23 mouse cellular contexts compared by ENCODE assay signal in the genomic region with DNA sequence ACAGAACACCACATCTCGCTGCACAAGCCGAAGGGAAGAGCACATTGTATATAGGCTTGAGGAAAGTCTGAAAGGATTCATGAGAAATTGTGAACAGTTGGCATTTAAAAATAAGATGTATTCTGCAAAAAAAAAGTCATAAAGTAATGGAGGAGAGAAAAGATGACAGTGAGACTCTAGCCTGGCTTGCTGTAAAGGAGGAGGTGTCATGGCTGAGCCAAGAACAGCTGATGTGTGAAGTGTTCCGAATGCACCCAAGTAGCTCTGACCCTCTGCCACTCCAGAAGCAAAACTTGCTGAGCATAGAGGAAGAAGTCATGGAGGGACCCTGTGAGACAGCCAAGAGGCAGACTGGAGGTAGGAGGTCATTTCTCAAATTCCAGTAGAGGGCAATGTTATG. TPM values are rescaled to one million over a fixed set of nuclear protein-coding genes. Genes with fewer than 3 reads are reported as not detected.
A peak's percentile ranks its signal among the peaks of the same experiment; 100 is the strongest.
DNase-seq lines count a peak whose midpoint lies in the region; ATAC-seq and TF ChIP-seq lines count a peak whose summit lies in the region.
"Had no signal": no experiment of that assay in that cellular context is flagged by ENCODE, and none has a peak within 500 bp of the region (broad histone marks: within the 10 kb centered on the region; RNA-seq: fewer than 3 reads in every experiment).

No protein-coding gene starts in this region.

- H3K27me3 ChIP-seq in forebrain, embryonic 15.5 days, result no peaks in the 10 kb centered on the region
- H3K27me3 ChIP-seq: CH12.LX; embryonic facial prominence, embryonic 12.5 days; forebrain, embryonic 13.5 days; Patski had no signal

- TF ChIP-seq CTCF in left cerebral cortex, adult 2 months (IDR thresholded peaks at IDR 0.05), result no peak
- no peak for TF ChIP-seq CTCF in cortical plate, adult 2 months (IDR thresholded peaks at IDR 0.05; ENCODE audit: extremely low read depth, insufficient read depth, low read length)

- H3K4me2 ChIP-seq in forebrain, embryonic 15.5 days (replicated peaks), result no peak overlapping the region
- H3K4me2 ChIP-seq: embryonic facial prominence, embryonic 12.5 days; forebrain, embryonic 13.5 days had no signal

- ATAC-seq in forebrain, embryonic 15.5 days (replicated peaks), result no peak
- ATAC-seq: activated CD4-positive, CD25-positive, alpha-beta regulatory T cell, adult 4 months; CD4-positive, CD25-positive, alpha-beta regulatory T cell, adult 4 months; forebrain, embryonic 13.5 days; forebrain, embryonic 16.5 days; Patski had no signal

- H3K4me1 ChIP-seq in cortical plate, adult 2 months (ENCODE audit: control insufficient read depth, insufficient read depth, low read length), result peaks cover 20% of the 10 kb centered on the region
- H3K4me1 ChIP-seq in forebrain, embryonic 15.5 days, result peaks cover 17% of the 10 kb centered on the region

- H3K9me3 ChIP-seq in forebrain, embryonic 15.5 days, result no peaks in the 10 kb centered on the region
- H3K9me3 ChIP-seq: embryonic facial prominence, embryonic 10.5 days; embryonic facial prominence, embryonic 12.5 days; forebrain, embryonic 13.5 days; G1E had no signal

- H3K36me3 ChIP-seq in forebrain, embryonic 15.5 days, result no peaks in the 10 kb centered on the region
- H3K36me3 ChIP-seq: embryonic facial prominence, embryonic 10.5 days; embryonic facial prominence, embryonic 12.5 days had no signal

- DNase-seq in left cerebral cortex, adult 2 months (ENCODE audit: extremely low spot score in 1 of 2, low spot score in 2 of 2), result no peak
- no peak for DNase-seq in left cerebral cortex, adult 8-10 months (ENCODE audit: low spot score in 2 of 2)
- no peak for DNase-seq in retina, embryonic 14.5 days (ENCODE audit: low spot score)
- DNase-seq: adrenal gland, adult 8-10 months; adrenal gland, postnatal 14 days; adrenal gland, postnatal 36 days; cerebellum, adult 11 months; cerebellum, adult 18-20 months; cerebellum, adult 8-10 months; cerebellum, adult 9-11 months; cerebellum, postnatal 14 days; cerebellum, postnatal 36 days had no signal

- no peak for TF ChIP-seq POLR2A in cortical plate, adult 2 months (IDR thresholded peaks at IDR 0.05; ENCODE audit: extremely low read depth, insufficient read depth, low read length)

- no peak overlapping the region for H3K4me3 ChIP-seq in left cerebral cortex, adult 2 months
- no peak overlapping the region for H3K4me3 ChIP-seq in cortical plate, adult 2 months (ENCODE audit: insufficient read depth, low read length)
- no peak overlapping the region for H3K4me3 ChIP-seq in forebrain, embryonic 15.5 days
- H3K4me3 ChIP-seq: embryonic facial prominence, embryonic 10.5 days; embryonic facial prominence, embryonic 12.5 days; forebrain, embryonic 13.5 days had no signal

- H3K27ac ChIP-seq in left cerebral cortex, adult 2 months, result peak overlapping the region; percentile 65
- H3K27ac ChIP-seq in cortical plate, adult 2 months (ENCODE audit: insufficient read depth, low read length), result peak overlapping the region; percentile 76
- no peak overlapping the region for H3K27ac ChIP-seq in forebrain, embryonic 15.5 days (replicated peaks)
- H3K27ac ChIP-seq: embryonic facial prominence, embryonic 10.5 days; embryonic facial prominence, embryonic 12.5 days; forebrain, embryonic 13.5 days had no signal

- H3K9ac ChIP-seq in forebrain, embryonic 15.5 days (replicated peaks), result no peak overlapping the region
- H3K9ac ChIP-seq: embryonic facial prominence, embryonic 12.5 days; forebrain, embryonic 13.5 days had no signal

- WGBS in forebrain, embryonic 15.5 days, result 90% methylated on average over 3 of the region's 3 CpGs

- intact Hi-C loops in left cerebral cortex, adult 2 months (cut with DNase I), result no loop called here

RNA-seq across cellular contexts. Expression of gene Chchd6, which starts 12.3 kb away (rescaled TPM):
- total RNA-seq in left cerebral cortex, adult 2 months (2021), result 10 to 100 TPM; 75.9 to 79.0 TPM
- 10 to 100 TPM; 75.6 to 85.2 (median 78.1) TPM for total RNA-seq in left cerebral cortex, adult 8-10 months (2022)
- 142 and 167 TPM in 2 replicates for polyA plus RNA-seq in cortical plate, adult 2 months (2012; rRNA removed)
- polyA plus RNA-seq in forebrain, embryonic 15.5 days (2015; fragmentation: Nextera tagmentation; extraction: Ambion mirVana), result 145 and 146 TPM in 2 replicates
